Mouse (Mus musculus): ENCODE measurements around the gene Lclat1.

DNA sequence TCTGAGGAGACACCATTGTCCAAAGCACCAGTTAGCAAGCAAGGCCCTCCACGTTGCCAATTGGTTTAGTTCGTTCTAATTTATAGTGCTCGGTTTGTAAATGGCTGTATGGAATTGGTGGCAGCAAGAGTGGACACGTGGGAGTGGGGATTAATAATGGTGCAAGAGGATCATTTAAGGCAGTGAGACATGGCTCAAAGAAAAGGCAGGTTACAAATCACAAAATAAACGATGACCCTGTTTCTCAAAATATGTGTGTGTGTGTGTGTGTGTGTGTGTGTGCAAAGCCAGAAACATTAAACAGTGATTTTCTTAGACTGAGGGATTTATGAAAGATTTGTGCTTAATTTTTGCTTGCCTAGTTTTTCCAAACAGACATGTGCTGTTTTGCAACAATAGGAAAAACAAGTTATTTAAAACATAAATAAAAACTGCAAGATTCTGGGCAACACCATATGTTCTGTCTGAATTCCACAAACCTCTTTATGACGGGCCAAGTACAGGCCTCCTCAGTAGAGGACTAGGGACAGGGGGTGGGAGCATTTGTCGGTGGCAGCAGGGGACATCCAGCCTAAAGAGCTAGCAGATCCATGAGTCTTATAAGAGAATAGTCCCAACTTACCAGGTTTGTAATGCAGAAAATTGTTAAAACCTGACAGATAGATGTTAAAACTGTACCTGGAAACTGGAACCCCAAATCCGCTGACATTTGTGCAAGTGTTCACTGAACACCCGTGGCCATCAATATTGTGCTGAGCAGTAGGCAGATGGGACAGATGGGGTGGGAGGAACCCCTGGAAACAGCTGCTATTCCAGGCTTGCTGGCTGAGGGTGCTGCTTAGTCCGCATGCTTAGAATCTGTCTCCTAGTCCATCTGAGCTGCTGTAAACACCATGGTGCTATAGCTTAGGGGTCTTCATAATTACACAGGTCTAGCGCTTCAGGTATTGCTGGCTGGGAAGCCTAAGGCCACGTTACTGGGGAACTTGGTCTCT is 15.4 kb upstream of the Lclat1 start:
- TF ChIP-seq CTCF (conservative IDR thresholded peaks at IDR 0.05; ENCODE audit: low read length) (no peak), POU5F1 (IDR thresholded peaks at IDR 0.05; ENCODE audit: borderline replicate concordance, low read length) (no peak)

Data from E14TG2a.4 (cell line).